Mouse (Mus musculus): ENCODE results near the gene Lekr1.

DNA sequence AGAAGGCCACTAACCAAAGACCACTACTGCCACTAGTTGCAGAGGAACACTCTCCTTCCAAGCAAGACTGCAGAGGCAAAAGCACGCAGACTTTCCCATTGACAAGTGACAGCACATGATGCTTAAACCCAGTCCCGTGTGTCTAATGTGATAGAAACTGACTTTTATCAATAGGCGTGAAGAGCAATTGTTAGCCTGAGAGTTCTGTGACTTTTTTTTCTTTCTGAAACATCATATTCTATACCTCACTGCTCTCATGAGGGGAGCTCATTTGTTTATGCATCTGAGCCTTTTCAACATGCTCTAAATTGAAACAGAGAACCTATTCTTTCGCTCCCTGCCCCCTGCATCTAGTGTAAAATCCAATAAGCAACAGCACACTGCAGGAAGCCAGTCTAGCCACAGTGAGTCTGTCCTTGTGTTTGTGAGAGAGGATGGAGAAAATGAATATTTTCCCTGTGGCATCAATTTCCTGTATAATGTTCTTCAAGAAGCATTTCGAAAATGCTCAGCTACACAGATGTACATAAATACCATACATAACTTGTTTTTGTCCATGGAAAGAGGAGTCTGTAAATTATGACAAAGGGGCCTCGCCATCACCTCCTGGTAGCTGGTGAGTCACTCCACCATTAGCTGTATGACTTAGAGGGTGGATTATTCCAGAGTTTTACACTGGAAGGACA, 38.9 kb upstream of the Lekr1 start:
- no peak for TF ChIP-seq MAFK (IDR thresholded peaks at IDR 0.05; ENCODE audit: borderline replicate concordance, low read depth, low read length)
- no peak for TF ChIP-seq CTCF (IDR thresholded peaks at IDR 0.05 in 2 of 3, conservative IDR thresholded peaks at IDR 0.05 in 1 of 3; ENCODE audit: control insufficient read depth in 1 of 3, insufficient read depth in 1 of 3, low read depth in 2 of 3, low read length in 3 of 3, poor library complexity in 1 of 3, severe bottlenecking in 1 of 3)
- no peak for TF ChIP-seq GABPA (IDR thresholded peaks at IDR 0.05; ENCODE audit: low read depth, low read length)
- no peak for TF ChIP-seq EP300 (IDR thresholded peaks at IDR 0.05; ENCODE audit: low read depth in 1 of 2, low read length in 2 of 2)
- no peak for TF ChIP-seq SMC3 (IDR thresholded peaks at IDR 0.05; ENCODE audit: low read depth, low read length)
- TF ChIP-seq GATA1 (IDR thresholded peaks at IDR 0.05; ENCODE audit: low read depth, low read length): no peak
- no peak for TF ChIP-seq POLR2A (IDR thresholded peaks at IDR 0.05; ENCODE audit: control insufficient read depth in 1 of 2, insufficient read depth in 1 of 2, low read depth in 1 of 2, low read length in 2 of 2, poor library complexity in 1 of 2)
- TF ChIP-seq MAX (IDR thresholded peaks at IDR 0.05; ENCODE audit: low read length): no peak

All from MEL (cell line).